Mouse (Mus musculus) left cerebral cortex, postnatal 36 days (tissue): Measurements from ENCODE around the gene Slc6a5. TPM values are rescaled to one million over a fixed set of nuclear protein-coding genes. Genes with fewer than 3 reads are reported as not detected.

Experiments
- DNase-seq, 2 experiments: peaks; one replicate each; pipeline ENCODE4 v3.0.0; 2021 to 2022; ENCODE audit warnings: low spot score in 2 of 2, mixed read lengths in 1 of 2
- intact Hi-C: fragments of 180-260 bp; cut with DNase I; formaldehyde crosslinking; loops from one replicate; pipeline ENCODE4 v1.15.1; 2025
- total RNA-seq, 2 experiments: library from RNA; stranded (reverse); gene quantifications; 2 replicates each; pipeline ENCODE4 v1.2.3; 2021

Gene Slc6a5
- total RNA-seq, 2 experiments from 2014 or later = 0.17 TPM; not detected in 1

- DNase-seq = no peak
- intact Hi-C loops = loop anchor here (10.0 kb wide), 1 partner anchor 528 kb away; no protein-coding TSS in a partner anchor
These were observed 47.2 kb downstream of the Slc6a5 start for GRCm38 (mm10) chr7:49957142-49957541.

- no peak for DNase-seq
- intact Hi-C loops = no loop called here
These were observed 53.8 kb downstream of the Slc6a5 start for GRCm38 (mm10) chr7:49963764-49964163.

GRCm38 (mm10) chr7:49969516-49969915 is 59.6 kb downstream of the Slc6a5 start:
- intact Hi-C loops = no loop called here
- DNase-seq = no peak

GRCm38 (mm10) chr7:49974841-49975440 is 65.0 kb downstream of the Slc6a5 start, which contains the start of gene Nell1:
Nell1 (plus strand) TSS chr7:49974864.
- peak; percentile 47 to 59 for DNase-seq
- intact Hi-C loops = loop anchor here (10.0 kb wide), 1 partner anchor 270 kb away; no protein-coding TSS in a partner anchor

GRCm38 (mm10) chr7:49975441-49976121 is 65.6 kb downstream of the Slc6a5 start:
- intact Hi-C loops = loop anchor here (10.0 kb wide), 1 partner anchor 269 kb away; no protein-coding TSS in a partner anchor
- peak; percentile 37 to 66 for DNase-seq

- no peak for DNase-seq
- intact Hi-C loops = no loop called here
These were observed 71.7 kb downstream of the Slc6a5 start for GRCm38 (mm10) chr7:49981511-49982227.

GRCm38 (mm10) chr7:49984698-49985097 is 74.8 kb downstream of the Slc6a5 start:
- intact Hi-C loops = no loop called here

GRCm38 (mm10) chr7:49985947-49986346 is 76.0 kb downstream of the Slc6a5 start:
- intact Hi-C loops = no loop called here

More at GRCm38 (mm10) chr7:49984698-49985097, 74.8 kb downstream of the Slc6a5 start:
- no peak for DNase-seq

GRCm38 (mm10) chr7:49999321-49999720 is 89.4 kb downstream of the Slc6a5 start:
- no peak for DNase-seq
- intact Hi-C loops = no loop called here

More at GRCm38 (mm10) chr7:49985947-49986346, 76.0 kb downstream of the Slc6a5 start:
- no peak for DNase-seq

GRCm38 (mm10) chr7:50005268-50005667 is 95.3 kb downstream of the Slc6a5 start:
- intact Hi-C loops = no loop called here
- no peak for DNase-seq

Other genes with a start within 250 kb of the Slc6a5 start
- gene Htatip2, start 151.0 kb upstream of the Slc6a5 start, total RNA-seq = 10 to 100 TPM; 14.8 to 15.1 TPM
- 10 to 100 TPM; 30.1 to 34.4 TPM for gene Prmt3, start 131.8 kb upstream of the Slc6a5 start, total RNA-seq
- 10 to 100 TPM; 64.8 to 66.7 TPM for gene Nell1, start 64.7 kb downstream of the Slc6a5 start, total RNA-seq